Mouse (Mus musculus): ENCODE results near the gene Ticam1.
A peak's percentile ranks its signal among the peaks of the same experiment; 100 is the strongest.
"Not testable (repeated sequence)": the region's sequence is repeated elsewhere in the genome, so short reads cannot be mapped to it uniquely, and the experiment has no call there.

Gene Ticam1

DNA sequence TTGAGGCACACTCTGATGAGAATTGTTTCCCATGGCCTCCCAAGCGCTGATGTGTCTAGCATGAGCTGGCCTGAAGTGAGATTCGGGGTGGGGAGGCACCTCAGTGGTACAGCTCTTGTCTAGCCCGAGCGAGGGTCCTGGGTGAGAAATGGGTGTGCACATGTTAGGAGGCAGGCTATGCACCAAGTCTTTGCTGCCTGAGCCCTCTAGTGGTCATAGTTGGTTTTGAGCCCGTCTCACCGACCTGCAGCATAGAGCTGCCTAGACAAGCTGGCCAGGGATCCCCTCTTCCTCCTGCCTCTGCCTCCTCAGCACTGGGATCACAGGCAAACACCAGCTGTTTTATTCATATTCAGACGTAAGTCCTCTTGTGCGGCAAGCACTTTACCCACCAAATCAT, 12.6 kb downstream of the Ticam1 start:
- Histone ChIP-seq H3K4me1 (replicated peaks; ENCODE audit: low read depth, low read length) (peaks cover 78% of the 10 kb centered on the region), H3K4me3 (replicated peaks; ENCODE audit: low read length) (no peak overlapping the region), H3K36me3 (ENCODE audit: insufficient read depth, low read length) (peaks cover 51% of the 10 kb centered on the region), H3K27me3 (ENCODE audit: insufficient read depth, low read length) (no peaks in the 10 kb centered on the region), H3K9me3 (ENCODE audit: low read length) (no peaks in the 10 kb centered on the region)
- peak; percentile 88 for TF ChIP-seq CTCF (conservative IDR thresholded peaks at IDR 0.05; ENCODE audit: low read length)
- no peak for TF ChIP-seq POU5F1 (IDR thresholded peaks at IDR 0.05; ENCODE audit: borderline replicate concordance, low read length)
- no peak for TF ChIP-seq NANOG (IDR thresholded peaks at IDR 0.05; ENCODE audit: borderline replicate concordance, low read length)

GRCm38 (mm10) chr17:56262645-56263094, 13.9 kb downstream of the Ticam1 start:
- peaks cover 65% of the 10 kb centered on the region for H3K36me3 ChIP-seq (ENCODE audit: insufficient read depth, low read length)
- H3K4me3 ChIP-seq (replicated peaks; ENCODE audit: low read length): no peak overlapping the region
- TF ChIP-seq NANOG (IDR thresholded peaks at IDR 0.05; ENCODE audit: borderline replicate concordance, low read length) (no peak), POU5F1 (IDR thresholded peaks at IDR 0.05; ENCODE audit: borderline replicate concordance, low read length) (no peak), CTCF (conservative IDR thresholded peaks at IDR 0.05; ENCODE audit: low read length) (no peak)
- H3K4me1 ChIP-seq (replicated peaks; ENCODE audit: low read depth, low read length): peaks cover 88% of the 10 kb centered on the region
- H3K9me3 ChIP-seq (ENCODE audit: low read length): no peaks in the 10 kb centered on the region
- no peaks in the 10 kb centered on the region for H3K27me3 ChIP-seq (ENCODE audit: insufficient read depth, low read length)

GRCm38 (mm10) chr17:56261166-56261565, 15.4 kb downstream of the Ticam1 start:
- TF ChIP-seq NANOG (IDR thresholded peaks at IDR 0.05; ENCODE audit: borderline replicate concordance, low read length) (no peak), POU5F1 (IDR thresholded peaks at IDR 0.05; ENCODE audit: borderline replicate concordance, low read length) (no peak), CTCF (conservative IDR thresholded peaks at IDR 0.05; ENCODE audit: low read length) (no peak)
- Histone ChIP-seq H3K9me3 (ENCODE audit: low read length) (no peaks in the 10 kb centered on the region), H3K4me3 (replicated peaks; ENCODE audit: low read length) (peak overlapping the region; percentile 29), H3K4me1 (replicated peaks; ENCODE audit: low read depth, low read length) (peaks cover 82% of the 10 kb centered on the region), H3K27me3 (ENCODE audit: insufficient read depth, low read length) (no peaks in the 10 kb centered on the region), H3K36me3 (ENCODE audit: insufficient read depth, low read length) (peaks cover 67% of the 10 kb centered on the region)

- Histone ChIP-seq H3K4me3 (replicated peaks; ENCODE audit: low read length) (peak overlapping the region; percentile 92), H3K27me3 (ENCODE audit: insufficient read depth, low read length) (no peaks in the 10 kb centered on the region), H3K9me3 (ENCODE audit: low read length) (no peaks in the 10 kb centered on the region), H3K4me1 (replicated peaks; ENCODE audit: low read depth, low read length) (peaks cover 77% of the 10 kb centered on the region), H3K36me3 (ENCODE audit: insufficient read depth, low read length) (peaks cover 60% of the 10 kb centered on the region)
- no peak for TF ChIP-seq POU5F1 (IDR thresholded peaks at IDR 0.05; ENCODE audit: borderline replicate concordance, low read length)
- TF ChIP-seq NANOG (IDR thresholded peaks at IDR 0.05; ENCODE audit: borderline replicate concordance, low read length): no peak
- TF ChIP-seq CTCF (conservative IDR thresholded peaks at IDR 0.05; ENCODE audit: low read length): no peak
These were observed 17.1 kb downstream of the Ticam1 start for GRCm38 (mm10) chr17:56259301-56260037.

- H3K4me1 ChIP-seq (replicated peaks; ENCODE audit: low read depth, low read length): peaks cover 72% of the 10 kb centered on the region
- not testable (repeated sequence) for H3K27me3 ChIP-seq (ENCODE audit: insufficient read depth, low read length); H3K9me3 ChIP-seq (ENCODE audit: low read length)
- peaks cover 60% of the 10 kb centered on the region for H3K36me3 ChIP-seq (ENCODE audit: insufficient read depth, low read length)
- H3K4me3 ChIP-seq (replicated peaks; ENCODE audit: low read length): peak overlapping the region; percentile 92
These were observed 17.8 kb downstream of the Ticam1 start for GRCm38 (mm10) chr17:56258812-56259211.

GRCm38 (mm10) chr17:56258269-56258668, 18.3 kb downstream of the Ticam1 start:
- peak overlapping the region; percentile 92 for H3K4me3 ChIP-seq (replicated peaks; ENCODE audit: low read length)
- peaks cover 70% of the 10 kb centered on the region for H3K4me1 ChIP-seq (replicated peaks; ENCODE audit: low read depth, low read length)
- H3K9me3 ChIP-seq (ENCODE audit: low read length); H3K27me3 ChIP-seq (ENCODE audit: insufficient read depth, low read length): not testable (repeated sequence)
- peaks cover 58% of the 10 kb centered on the region for H3K36me3 ChIP-seq (ENCODE audit: insufficient read depth, low read length)

DNA sequence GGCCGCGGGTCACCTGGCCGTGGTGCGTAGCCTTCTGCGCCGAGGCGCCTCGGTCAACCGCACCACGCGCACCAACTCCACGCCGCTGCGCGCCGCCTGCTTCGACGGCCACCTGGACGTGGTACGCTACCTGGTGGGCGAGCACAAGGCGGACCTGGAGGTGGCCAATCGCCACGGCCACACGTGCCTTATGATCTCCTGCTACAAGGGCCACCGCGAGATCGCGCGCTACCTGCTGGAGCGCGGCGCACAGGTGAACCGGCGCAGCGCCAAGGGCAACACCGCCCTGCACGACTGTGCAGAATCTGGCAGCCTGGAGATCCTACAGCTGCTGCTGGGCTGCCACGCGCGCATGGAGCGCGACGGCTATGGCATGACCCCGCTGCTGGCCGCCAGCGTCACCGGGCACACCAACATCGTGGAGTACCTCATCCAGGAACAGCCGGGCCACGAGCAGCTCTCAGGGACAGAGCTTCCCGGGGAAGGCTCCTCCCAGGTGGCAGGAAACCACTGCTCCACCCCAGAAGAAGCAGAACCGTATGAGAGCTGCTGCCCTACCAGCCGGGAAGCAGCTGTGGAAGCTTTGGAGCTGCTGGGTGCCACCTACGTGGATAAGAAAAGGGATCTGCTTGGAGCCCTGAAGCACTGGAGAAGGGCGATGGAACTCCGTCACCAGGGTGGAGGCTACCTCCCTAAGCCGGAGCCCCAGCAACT, 19.2 kb downstream of the Ticam1 start:
- peaks cover 61% of the 10 kb centered on the region for H3K4me1 ChIP-seq (replicated peaks; ENCODE audit: low read depth, low read length)
- H3K4me3 ChIP-seq (replicated peaks; ENCODE audit: low read length): peak overlapping the region; percentile 92
- no peaks in the 10 kb centered on the region for H3K27me3 ChIP-seq (ENCODE audit: insufficient read depth, low read length)
- H3K9me3 ChIP-seq (ENCODE audit: low read length): no peaks in the 10 kb centered on the region
- TF ChIP-seq POU5F1 (IDR thresholded peaks at IDR 0.05; ENCODE audit: borderline replicate concordance, low read length) (no peak), CTCF (conservative IDR thresholded peaks at IDR 0.05; ENCODE audit: low read length) (no peak), NANOG (IDR thresholded peaks at IDR 0.05; ENCODE audit: borderline replicate concordance, low read length) (no peak)
- H3K36me3 ChIP-seq (ENCODE audit: insufficient read depth, low read length): peaks cover 49% of the 10 kb centered on the region

DNA sequence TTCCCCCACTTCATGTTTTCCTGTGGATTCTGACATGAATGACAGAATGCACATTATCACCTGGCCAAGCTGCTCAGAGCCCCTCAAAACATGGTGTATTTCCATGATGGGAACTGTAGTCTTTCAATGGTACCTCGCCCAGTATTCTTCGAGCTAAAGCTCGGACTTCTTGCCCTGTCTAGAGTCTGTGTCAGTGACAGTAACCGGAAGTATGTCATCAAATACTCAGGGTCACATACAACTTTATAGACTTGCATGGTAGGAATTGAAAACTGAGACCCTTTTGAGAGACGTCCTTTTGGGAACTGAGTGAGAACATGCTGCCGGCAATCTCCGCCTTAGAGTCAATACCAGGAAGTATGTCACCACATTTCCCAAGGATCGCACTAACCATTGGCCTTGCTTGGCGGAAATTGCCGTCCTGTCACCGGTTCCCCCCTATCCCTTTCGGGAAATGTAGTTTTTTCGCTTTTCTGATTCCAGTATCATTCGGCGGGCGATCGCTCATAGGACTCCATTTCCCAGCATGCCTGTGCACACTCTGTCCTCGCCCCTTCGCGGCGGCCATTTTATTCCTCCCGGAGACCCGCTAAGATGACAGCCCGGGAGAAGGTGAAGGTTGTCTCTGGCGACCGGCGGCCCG, 20.2 kb downstream of the Ticam1 start, which contains the start of gene Fem1a:
TSS of gene Fem1a (plus strand) at position 572 of the 643 bp plus-strand sequence.
- TF ChIP-seq CTCF (conservative IDR thresholded peaks at IDR 0.05; ENCODE audit: low read length) (no peak), POU5F1 (IDR thresholded peaks at IDR 0.05; ENCODE audit: borderline replicate concordance, low read length) (no peak), NANOG (IDR thresholded peaks at IDR 0.05; ENCODE audit: borderline replicate concordance, low read length) (no peak)
- Histone ChIP-seq H3K4me1 (replicated peaks; ENCODE audit: low read depth, low read length) (peaks cover 54% of the 10 kb centered on the region), H3K4me3 (replicated peaks; ENCODE audit: low read length) (peak within 1 kb of the TSS; percentile 92), H3K9me3 (ENCODE audit: low read length) (no peaks in the 10 kb centered on the region), H3K27me3 (ENCODE audit: insufficient read depth, low read length) (no peaks in the 10 kb centered on the region), H3K36me3 (ENCODE audit: insufficient read depth, low read length) (peaks cover 39% of the 10 kb centered on the region)
